Mouse (Mus musculus) olfactory bulb, adult 2 months (tissue): Measurements from ENCODE around the gene Slc39a11.

Experiments
- CTCF ChIP-seq: fragments of 200-500 bp; IDR thresholded peaks from 2 replicates; pipeline ENCODE4 v1.5.1; 2012; ENCODE audit warnings: low read depth, mild to moderate bottlenecking, low read length, moderate library complexity; ENCODE audit not compliant: insufficient read depth
- POLR2A ChIP-seq: fragments of 200-500 bp; IDR thresholded peaks from 2 replicates; pipeline ENCODE4 v1.6.1; 2012; ENCODE audit warnings: mild to moderate bottlenecking, low read depth, low read length, moderate library complexity; ENCODE audit not compliant: insufficient read depth

GRCm38 (mm10) chr11:113196234-113197007 is 453.5 kb downstream of the Slc39a11 start:
- TF ChIP-seq CTCF: no peak
- no peak for TF ChIP-seq POLR2A
